Mouse (Mus musculus) layer of hippocampus, postnatal 10 days (tissue): ENCODE data around the gene Wdr64. TPM values are rescaled to one million over a fixed set of nuclear protein-coding genes. Genes with fewer than 3 reads are reported as not detected.
A peak's percentile ranks its signal among the peaks of the same experiment; 100 is the strongest.

Experiments used
- DNase-seq, 2 experiments: peaks; one replicate each; pipeline ENCODE4 v3.0.0; 2021; ENCODE audit warnings: low spot score in 2 of 2
- long read RNA-seq: library from polyadenylated mRNA; stranded (forward); transcript quantifications from one replicate; pipeline ENCODE4 v2.0.0, GENCODE M21; 2023
- total RNA-seq, 2 experiments: library from RNA; stranded (reverse); gene quantifications; 2 replicates each; pipeline ENCODE4 v1.2.3; 2021

Gene Wdr64
- total RNA-seq: not detected
- long read RNA-seq: 0 reads

GRCm38 (mm10) chr1:175698293-175698692 is at the start of gene Wdr64:
Wdr64 (plus strand) TSS chr1:175698593.
- DNase-seq: no peak

GRCm38 (mm10) chr1:175648615-175649014 is 49.8 kb upstream of the Wdr64 start:
- no peak for DNase-seq

GRCm38 (mm10) chr1:175659900-175660299 is 38.5 kb upstream of the Wdr64 start:
- DNase-seq: no peak

GRCm38 (mm10) chr1:175668666-175669405 is 29.6 kb upstream of the Wdr64 start:
- peak in 1 of 2 experiments; percentile 20 for DNase-seq

GRCm38 (mm10) chr1:175669456-175669855 is 28.9 kb upstream of the Wdr64 start:
- DNase-seq: no peak

- no peak for DNase-seq
Observed at GRCm38 (mm10) chr1:175670042-175670441, 28.4 kb upstream of the Wdr64 start.

- DNase-seq: no peak
Observed at GRCm38 (mm10) chr1:175671626-175672025, 26.8 kb upstream of the Wdr64 start.

GRCm38 (mm10) chr1:175673563-175674325 is 24.6 kb upstream of the Wdr64 start:
- DNase-seq: no peak

- DNase-seq: no peak
Observed at GRCm38 (mm10) chr1:175675116-175675515, 23.3 kb upstream of the Wdr64 start.

GRCm38 (mm10) chr1:175677459-175677858 is 20.9 kb upstream of the Wdr64 start:
- DNase-seq: no peak

- no peak for DNase-seq
Observed at GRCm38 (mm10) chr1:175680995-175681394, 17.4 kb upstream of the Wdr64 start.

- no peak for DNase-seq
Observed at GRCm38 (mm10) chr1:175691686-175692245, 6.6 kb upstream of the Wdr64 start.

GRCm38 (mm10) chr1:175692246-175692996 is 6.0 kb upstream of the Wdr64 start, which contains the start of the genes Opn3 and Chml:
Opn3 (minus strand) TSS chr1:175692776.
Chml (minus strand) TSS chr1:175692901.
- DNase-seq: peak; percentile 97

- no peak for DNase-seq
Observed at GRCm38 (mm10) chr1:175692997-175693361, 5.4 kb upstream of the Wdr64 start.

- DNase-seq: peak in 1 of 2 experiments; percentile 12
Observed at GRCm38 (mm10) chr1:175693429-175693960, 4.9 kb upstream of the Wdr64 start.

- DNase-seq: no peak
Observed at GRCm38 (mm10) chr1:175699375-175699774, 982 bp downstream of the Wdr64 start.

GRCm38 (mm10) chr1:175699796-175700195 is 1.4 kb downstream of the Wdr64 start:
- DNase-seq: no peak

- DNase-seq: no peak
Observed at GRCm38 (mm10) chr1:175701145-175701544, 2.8 kb downstream of the Wdr64 start.

GRCm38 (mm10) chr1:175707599-175707998 is 9.2 kb downstream of the Wdr64 start:
- no peak for DNase-seq

- DNase-seq: no peak
Observed at GRCm38 (mm10) chr1:175708013-175708412, 9.6 kb downstream of the Wdr64 start.

GRCm38 (mm10) chr1:175712338-175712909 is 14.0 kb downstream of the Wdr64 start:
- DNase-seq: no peak
